Mouse (Mus musculus) skeletal muscle tissue, adult 2 months (tissue): ENCODE data around the gene Gabbr2.

ENCODE experiments used
- DNase-seq: peaks from one replicate; pipeline ENCODE4 v3.0.0-alpha.2; 2012; ENCODE audit warnings: low read depth, low spot score

Gabbr2 gene

GRCm38 (mm10) chr4:46766326-46766725 lies 225.3 kb downstream of the Gabbr2 start:
- no peak for DNase-seq

GRCm38 (mm10) chr4:46759838-46760237 lies 231.8 kb downstream of the Gabbr2 start:
- DNase-seq = no peak

GRCm38 (mm10) chr4:46758340-46759041 lies 233.2 kb downstream of the Gabbr2 start:
- DNase-seq = no peak

- DNase-seq = no peak
Observed at GRCm38 (mm10) chr4:46754407-46755194, 237.1 kb downstream of the Gabbr2 start.

- no peak for DNase-seq
Observed at GRCm38 (mm10) chr4:46752306-46752705, 239.4 kb downstream of the Gabbr2 start.

GRCm38 (mm10) chr4:46749015-46749414 lies 242.7 kb downstream of the Gabbr2 start:
- no peak for DNase-seq

- DNase-seq = no peak
Observed at GRCm38 (mm10) chr4:46747007-46747746, 244.5 kb downstream of the Gabbr2 start.

- no peak for DNase-seq
Observed at GRCm38 (mm10) chr4:46745536-46745935, 246.1 kb downstream of the Gabbr2 start.

- DNase-seq = no peak
Observed at GRCm38 (mm10) chr4:46744583-46745155, 247.0 kb downstream of the Gabbr2 start.

GRCm38 (mm10) chr4:46742601-46743000 lies 249.1 kb downstream of the Gabbr2 start:
- no peak for DNase-seq

GRCm38 (mm10) chr4:46736910-46737511 lies 254.7 kb downstream of the Gabbr2 start:
- no peak for DNase-seq

- no peak for DNase-seq
Observed at GRCm38 (mm10) chr4:46734906-46735305, 256.8 kb downstream of the Gabbr2 start.

GRCm38 (mm10) chr4:46731590-46731989 lies 260.1 kb downstream of the Gabbr2 start:
- DNase-seq = no peak

GRCm38 (mm10) chr4:46729306-46730042 lies 262.2 kb downstream of the Gabbr2 start:
- DNase-seq = no peak

GRCm38 (mm10) chr4:46728231-46728630 lies 263.4 kb downstream of the Gabbr2 start:
- DNase-seq = no peak

- DNase-seq = peak; percentile 4
Observed at GRCm38 (mm10) chr4:46727153-46727552, 264.5 kb downstream of the Gabbr2 start.

- DNase-seq = no peak
Observed at GRCm38 (mm10) chr4:46720821-46721557, 270.7 kb downstream of the Gabbr2 start.

- DNase-seq = no peak
Observed at GRCm38 (mm10) chr4:46720070-46720469, 271.6 kb downstream of the Gabbr2 start.

- no peak for DNase-seq
Observed at GRCm38 (mm10) chr4:46718624-46719023, 273.0 kb downstream of the Gabbr2 start.

GRCm38 (mm10) chr4:46717156-46717555 lies 274.5 kb downstream of the Gabbr2 start:
- DNase-seq = no peak
